ENCODE assay signal across 24 mouse cellular contexts in genomic region chr1:55031026-55031779, GRCm38 (mm10). TPM values are rescaled to one million over a fixed set of nuclear protein-coding genes. Genes with fewer than 3 reads are reported as not detected.
DNase-seq lines count a peak whose midpoint lies in the region; ATAC-seq and TF ChIP-seq lines count a peak whose summit lies in the region.
"Had no signal": no experiment of that assay in that cellular context is flagged by ENCODE, and none has a peak within 500 bp of the region (broad histone marks: within the 10 kb centered on the region; RNA-seq: fewer than 3 reads in every experiment).

No protein-coding gene starts in this region.

- H3K4me1 ChIP-seq in megakaryocyte, embryonic 14.5 days: peaks cover 60% of the 10 kb centered on the region
- no peaks in the 10 kb centered on the region for H3K4me1 ChIP-seq in lung, adult 2 months (ENCODE audit: control insufficient read depth, insufficient read depth, low read length)
- H3K4me1 ChIP-seq: heart, embryonic 15.5 days; hindbrain, embryonic 15.5 days; stomach, embryonic 15.5 days had no signal

- no peak for TF ChIP-seq CTCF in lung, adult 2 months (IDR thresholded peaks at IDR 0.05; ENCODE audit: insufficient read depth, low read length)

- no peaks in the 10 kb centered on the region for H3K9me3 ChIP-seq in megakaryocyte, embryonic 14.5 days
- H3K9me3 ChIP-seq: forebrain, embryonic 10.5 days; heart, embryonic 15.5 days; hindbrain, embryonic 15.5 days; limb, embryonic 10.5 days; neural tube, embryonic 13.5 days; stomach, embryonic 15.5 days had no signal

- no peaks in the 10 kb centered on the region for H3K36me3 ChIP-seq in megakaryocyte, embryonic 14.5 days (replicated peaks; ENCODE audit: low read length)
- H3K36me3 ChIP-seq: forebrain, embryonic 10.5 days; heart, embryonic 15.5 days; hindbrain, embryonic 15.5 days; limb, embryonic 10.5 days; neural tube, embryonic 13.5 days; stomach, embryonic 15.5 days had no signal

- no peaks in the 10 kb centered on the region for H3K27me3 ChIP-seq in megakaryocyte, embryonic 14.5 days (replicated peaks)
- H3K27me3 ChIP-seq: heart, embryonic 15.5 days; hindbrain, embryonic 15.5 days; neural tube, embryonic 13.5 days; stomach, embryonic 15.5 days had no signal

- no peak for TF ChIP-seq POLR2A in lung, adult 2 months (IDR thresholded peaks at IDR 0.05; ENCODE audit: borderline replicate concordance, extremely low read depth, low read depth, low read length)

- DNase-seq in liver (peak; percentile 15), MN1 (ENCODE audit: low spot score) (no peak)
- DNase-seq in ovary, adult 18-20 months (ENCODE audit: low spot score): no peak
- DNase-seq in lung, adult 2 months: no peak
- DNase-seq: cerebellum, adult 2 months; cerebellum, postnatal 36 days; gastrocnemius, adult 2 months; heart, adult 11 months; heart, postnatal 4 days; kidney, postnatal 4 days; layer of hippocampus, adult 9-11 months; lung, postnatal 14 days; right cerebral cortex, postnatal 14 days; thymus, postnatal 25 days had no signal

- peak overlapping the region; percentile 75 for H3K4me3 ChIP-seq in megakaryocyte, embryonic 14.5 days (replicated peaks)
- H3K4me3 ChIP-seq in lung, adult 2 months (replicated peaks; ENCODE audit: extremely low read depth, low read depth, low read length): no peak overlapping the region
- H3K4me3 ChIP-seq: forebrain, embryonic 10.5 days; gastrocnemius, adult 2 months; heart, embryonic 15.5 days; hindbrain, embryonic 15.5 days; limb, embryonic 10.5 days; neural tube, embryonic 13.5 days; stomach, embryonic 15.5 days had no signal

- no peak for ATAC-seq in megakaryocyte, adult 5-6 weeks (ENCODE audit: poor library complexity, severe bottlenecking)
- ATAC-seq in megakaryocyte progenitor cell, adult 5-6 weeks (replicated peaks; ENCODE audit: poor library complexity): peak; percentile 45
- ATAC-seq: intestine, embryonic 16.5 days had no signal

RNA-seq across cellular contexts. Expression of gene Sf3b1, which starts 3.9 kb away (rescaled TPM):
- 0.52 and 5.0 TPM in 2 replicates for polyA plus RNA-seq in megakaryocyte, embryonic 14.5 days (2012; ENCODE audit: insufficient read depth, low replicate concordance)
- 288 and 309 TPM in 2 replicates for total RNA-seq in megakaryocyte, adult 5-6 weeks (2015)
- total RNA-seq in megakaryocyte, adult 5-6 weeks (2017): 305 and 338 TPM in 2 replicates
- 265 and 295 TPM in 2 replicates for total RNA-seq in megakaryocyte progenitor cell, adult 5-6 weeks (2015)
- 242 and 294 TPM in 2 replicates for total RNA-seq in megakaryocyte progenitor cell, adult 5-6 weeks (2017)
- polyA plus RNA-seq in lung, adult 2 months (2012; rRNA removed): 27.3 and 50.8 TPM in 2 replicates

RNA-seq across cellular contexts. Expression of gene Coq10b, which starts 21.4 kb away (rescaled TPM):
- polyA plus RNA-seq in megakaryocyte, embryonic 14.5 days (2012; ENCODE audit: insufficient read depth, low replicate concordance): 0.99 and 9.1 TPM in 2 replicates
- total RNA-seq in megakaryocyte, adult 5-6 weeks (2015): 28.5 and 28.6 TPM in 2 replicates
- total RNA-seq in megakaryocyte, adult 5-6 weeks (2017): 25.4 and 25.8 TPM in 2 replicates
- total RNA-seq in megakaryocyte progenitor cell, adult 5-6 weeks (2015): 20.7 TPM in 2 replicates
- 15.2 and 17.0 TPM in 2 replicates for total RNA-seq in megakaryocyte progenitor cell, adult 5-6 weeks (2017)
- polyA plus RNA-seq in lung, adult 2 months (2012; rRNA removed): 8.7 and 11.2 TPM in 2 replicates

RNA-seq across cellular contexts. Expression of gene Hspe1, which starts 56.7 kb away (rescaled TPM):
- 21.9 and 66.1 TPM in 2 replicates for polyA plus RNA-seq in megakaryocyte, embryonic 14.5 days (2012; ENCODE audit: insufficient read depth, low replicate concordance)
- total RNA-seq in megakaryocyte, adult 5-6 weeks (2015): 119 TPM in 2 replicates
- total RNA-seq in megakaryocyte, adult 5-6 weeks (2017): 121 and 162 TPM in 2 replicates
- total RNA-seq in megakaryocyte progenitor cell, adult 5-6 weeks (2015): 379 and 404 TPM in 2 replicates
- 524 and 562 TPM in 2 replicates for total RNA-seq in megakaryocyte progenitor cell, adult 5-6 weeks (2017)
- 10.8 and 13.1 TPM in 2 replicates for polyA plus RNA-seq in lung, adult 2 months (2012; rRNA removed)

RNA-seq across cellular contexts. Expression of gene Hspd1, which starts 56.8 kb away (rescaled TPM):
- 11.8 and 31.5 TPM in 2 replicates for polyA plus RNA-seq in megakaryocyte, embryonic 14.5 days (2012; ENCODE audit: insufficient read depth, low replicate concordance)
- total RNA-seq in megakaryocyte, adult 5-6 weeks (2015): 56.6 and 68.6 TPM in 2 replicates
- 112 and 120 TPM in 2 replicates for total RNA-seq in megakaryocyte, adult 5-6 weeks (2017)
- 326 and 327 TPM in 2 replicates for total RNA-seq in megakaryocyte progenitor cell, adult 5-6 weeks (2015)
- total RNA-seq in megakaryocyte progenitor cell, adult 5-6 weeks (2017): 523 and 628 TPM in 2 replicates
- polyA plus RNA-seq in lung, adult 2 months (2012; rRNA removed): 12.2 and 19.2 TPM in 2 replicates
